Mouse (Mus musculus): ENCODE results near the gene Cars2.
"Not testable (repeated sequence)": the region's sequence is repeated elsewhere in the genome, so short reads cannot be mapped to it uniquely, and the experiment has no call there.

The Cars2 gene

GRCm38 (mm10) chr8:11475876-11476275 is 74.7 kb downstream of the Cars2 start:
- DNase-seq (ENCODE audit: low read depth, low spot score): no peak

DNA sequence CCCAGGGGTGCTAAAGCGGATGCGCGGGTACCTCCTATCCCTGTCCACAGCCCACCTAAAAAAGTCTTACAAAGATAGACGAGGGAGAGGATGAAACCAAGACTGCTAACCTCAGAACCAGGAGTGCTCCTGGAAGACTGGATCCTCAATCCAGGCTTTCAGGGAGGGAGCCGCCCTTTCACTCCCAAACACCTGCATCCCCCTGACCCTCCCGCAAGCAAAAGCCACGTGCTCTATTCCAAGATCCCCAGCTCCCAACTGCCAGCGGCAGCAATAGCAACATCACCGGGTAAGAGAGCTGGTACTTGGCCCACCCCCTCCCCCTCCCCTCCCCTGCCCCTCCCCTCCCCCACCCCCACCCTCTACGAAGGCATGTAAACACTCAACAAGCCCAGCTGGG is 75.2 kb downstream of the Cars2 start:
- no peak for DNase-seq (ENCODE audit: low read depth, low spot score)

DNA sequence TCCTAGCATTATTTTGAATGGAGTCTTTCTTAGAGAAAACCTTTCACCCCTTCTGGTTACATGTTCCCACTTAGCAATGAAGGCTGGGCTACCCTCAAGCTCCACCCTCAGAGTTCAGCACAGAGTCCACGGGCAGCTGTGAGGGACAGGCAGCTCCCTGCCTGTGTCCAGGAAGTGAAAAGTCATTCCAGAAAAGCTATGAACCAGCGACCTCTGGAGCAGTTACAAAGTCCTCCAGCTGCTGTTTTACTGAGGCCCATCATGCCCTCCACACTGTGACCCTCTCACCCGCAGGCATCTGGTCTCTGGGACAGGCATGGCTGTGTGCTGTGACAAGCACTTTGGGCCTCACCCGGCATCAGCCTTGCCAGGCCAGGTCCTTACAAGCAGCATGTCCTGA is 77.5 kb downstream of the Cars2 start:
- no peak for DNase-seq (ENCODE audit: low read depth, low spot score)

GRCm38 (mm10) chr8:11471309-11471708 is 79.3 kb downstream of the Cars2 start:
- no peak for DNase-seq (ENCODE audit: low read depth, low spot score)

DNA sequence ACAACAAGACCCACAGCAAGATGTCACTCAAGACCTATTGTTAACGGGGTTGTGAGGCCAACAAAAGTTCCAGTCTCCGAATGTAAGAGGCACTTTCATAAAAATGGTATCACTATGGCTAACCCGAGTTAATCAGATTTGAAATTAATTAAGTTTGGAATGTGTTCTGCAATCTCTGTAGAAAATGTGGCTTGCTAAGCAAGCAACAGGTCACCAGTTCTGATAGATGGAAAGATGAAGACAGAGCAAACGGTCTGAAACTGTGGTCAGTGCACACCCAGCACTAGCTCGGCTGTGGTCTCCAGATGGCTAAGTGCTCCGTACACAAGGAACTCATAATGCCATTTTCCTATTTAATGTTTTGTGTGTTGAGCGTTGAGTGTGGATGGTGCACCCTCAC is 79.9 kb downstream of the Cars2 start:
- DNase-seq (ENCODE audit: low read depth, low spot score): no peak

DNA sequence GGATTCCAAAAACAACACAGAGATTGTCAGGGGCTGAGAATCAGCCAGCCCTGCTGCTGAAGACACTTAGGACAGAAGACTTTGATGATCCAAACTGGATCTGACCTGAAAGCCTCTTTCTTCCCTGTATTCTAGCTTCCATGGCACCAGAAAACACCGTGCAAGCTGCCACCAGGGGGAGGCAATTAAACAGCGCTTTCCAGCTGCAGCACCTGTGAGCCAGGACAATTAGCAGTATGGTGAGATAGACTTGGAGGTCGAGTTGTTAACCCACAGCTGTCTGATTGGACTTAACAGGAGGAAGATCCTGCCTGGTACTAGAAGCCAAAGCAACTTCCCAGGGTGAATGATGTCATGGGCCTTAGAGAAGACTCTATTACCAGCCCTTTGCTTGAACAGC is 81.5 kb downstream of the Cars2 start:
- no peak for DNase-seq (ENCODE audit: low read depth, low spot score)

DNA sequence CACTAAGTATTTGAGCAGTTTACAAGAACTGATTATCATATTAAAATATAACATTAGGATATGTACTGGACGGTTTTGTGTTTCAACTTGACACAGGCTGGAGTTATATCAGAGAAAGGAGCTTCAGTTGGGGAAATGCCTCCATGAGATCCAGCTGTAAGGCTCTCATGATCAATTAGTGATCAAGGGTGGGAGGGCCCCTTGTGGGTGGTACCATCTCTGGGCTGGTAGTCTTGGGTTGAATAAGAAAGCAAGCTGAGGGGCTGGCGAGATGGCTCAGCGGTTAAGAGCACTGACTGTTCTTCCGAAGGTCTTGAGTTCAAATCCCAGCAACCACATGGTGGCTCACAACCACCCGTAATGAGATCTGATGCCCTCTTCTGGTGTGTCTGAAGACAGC is 84.1 kb downstream of the Cars2 start:
- DNase-seq (ENCODE audit: low read depth, low spot score): not testable (repeated sequence)

DNA sequence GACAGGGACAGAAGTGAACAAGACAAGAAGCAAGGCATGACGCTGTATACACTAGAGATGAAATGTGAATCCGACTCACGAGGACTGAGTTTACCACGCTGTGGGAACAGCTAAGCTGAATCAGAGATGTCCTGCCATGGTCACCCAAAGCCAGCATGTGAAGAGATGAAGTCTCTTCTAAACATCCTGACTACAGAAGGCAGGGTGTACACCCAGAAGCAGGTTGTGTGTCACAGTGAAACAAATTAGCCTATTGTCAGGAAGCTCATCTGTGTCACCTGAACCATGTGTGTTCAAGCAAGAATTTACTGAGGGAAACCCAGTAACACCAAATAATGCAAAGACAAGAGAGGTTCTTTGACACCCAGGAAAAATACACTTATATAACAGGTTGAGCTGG is 85.0 kb downstream of the Cars2 start:
- DNase-seq (ENCODE audit: low read depth, low spot score): no peak

DNA sequence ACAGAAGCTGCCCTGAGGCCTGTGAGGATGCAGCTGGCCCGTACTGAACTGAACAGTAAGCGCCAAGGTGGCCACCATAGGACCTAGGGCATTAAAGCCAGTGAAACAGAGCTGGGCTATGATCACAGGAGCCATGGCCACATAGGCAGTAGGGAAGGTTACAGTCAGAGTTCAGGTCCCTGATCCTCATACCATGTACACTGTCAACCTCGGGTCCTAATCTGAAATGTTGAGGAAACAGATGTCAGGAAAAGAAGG is 85.9 kb downstream of the Cars2 start:
- DNase-seq (ENCODE audit: low read depth, low spot score): no peak

Data from retina, postnatal 7 days (tissue).